Mouse (Mus musculus) inflammation-experienced regulatory T-cells (primary cell): ENCODE data around the gene Akr1b10. TPM values are rescaled to one million over a fixed set of nuclear protein-coding genes. Genes with fewer than 3 reads are reported as not detected.

Experiments used
- polyA plus RNA-seq, 2 experiments: library from polyadenylated mRNA; unstranded; fragments of 100-300 nt; shearing (Covaris generic); gene quantifications; one replicate each; pipeline ENCODE4 v1.2.1; 2017

The Akr1b10 gene
- polyA plus RNA-seq: 10 to 100 TPM; 36.1 to 49.2 TPM

GRCm38 (mm10) chr6:34384110-34384661 is at the start of gene Akr1b10:
Akr1b10 (plus strand) TSS chr6:34384218.

GRCm38 (mm10) chr6:34353658-34354353 is 30.2 kb upstream of the Akr1b10 start, which contains the start of gene Akr1b8:
Akr1b8 (plus strand) TSS chr6:34354119.

GRCm38 (mm10) chr6:34412023-34412422 is 28.0 kb downstream of the Akr1b10 start, which contains the start of gene Akr1b7:
Akr1b7 (plus strand) TSS chr6:34412334.

Other genes starting within 250 kb of the Akr1b10 start
- gene Slc35b4, start 207.1 kb upstream of the Akr1b10 start, polyA plus RNA-seq: 10 to 100 TPM; 49.9 to 50.5 TPM
- 100 to 1,000 TPM; 323 to 402 TPM for gene Akr1b3, start 66.7 kb upstream of the Akr1b10 start, polyA plus RNA-seq
- gene Akr1b8, start 30.1 kb upstream of the Akr1b10 start, polyA plus RNA-seq: 1 to 10 TPM in 1 of 2 experiments, under 1 TPM in 1; 0.59 to 1.1 TPM
- gene Akr1b7, start 28.1 kb downstream of the Akr1b10 start, polyA plus RNA-seq: not detected
- gene Bpgm, start 92.0 kb downstream of the Akr1b10 start, polyA plus RNA-seq: 10 to 100 TPM; 18.6 to 21.8 TPM
- gene Cald1, start 214.3 kb downstream of the Akr1b10 start, polyA plus RNA-seq: 1 to 10 TPM; 1.9 to 6.2 TPM